Mouse (Mus musculus) mouse embryonic stem cell (cell line): ENCODE data around the gene Sec22a.

ENCODE experiments used
- in situ Hi-C, 2 experiments: fragments of 300-500 bp; cut with MboI; formaldehyde crosslinking; loops; 1 replicate in 1 of 2; 3 replicates in 1 of 2; pipeline ENCODE4 v1.14.3; 2019 to 2020; ENCODE audit warnings: low sequenced_read_pairs in 2 of 2, low pct_unique_long_range_greater_than_20kb in 1 of 2, mixed read lengths in 1 of 2; ENCODE audit not compliant: unreplicated experiment in 1 of 2

Gene Sec22a

DNA sequence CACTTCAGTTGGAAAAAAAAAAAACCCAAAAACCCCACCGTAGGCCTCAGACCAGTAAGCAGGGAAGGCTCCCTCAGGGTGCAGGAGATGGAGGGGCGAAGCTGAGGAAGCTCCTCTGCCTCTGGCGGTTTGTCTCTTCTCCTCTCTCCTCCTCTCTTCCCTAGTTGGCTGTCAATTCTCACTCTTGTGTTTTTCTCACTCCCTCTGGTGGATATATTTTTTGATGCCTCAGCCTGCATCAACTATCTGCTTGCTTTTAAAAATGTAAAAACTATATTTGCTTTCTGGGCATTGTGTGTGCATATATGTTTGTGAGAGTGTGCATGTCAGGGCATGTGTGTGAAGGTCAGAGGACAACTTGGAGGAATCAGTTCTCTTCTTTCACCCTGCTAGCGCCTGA is 91.3 kb downstream of the Sec22a start:
- in situ Hi-C loops: loop anchor here in 1 of 2 experiments (10.0 kb wide), 1 partner anchor 158 kb away; no protein-coding TSS in a partner anchor

DNA sequence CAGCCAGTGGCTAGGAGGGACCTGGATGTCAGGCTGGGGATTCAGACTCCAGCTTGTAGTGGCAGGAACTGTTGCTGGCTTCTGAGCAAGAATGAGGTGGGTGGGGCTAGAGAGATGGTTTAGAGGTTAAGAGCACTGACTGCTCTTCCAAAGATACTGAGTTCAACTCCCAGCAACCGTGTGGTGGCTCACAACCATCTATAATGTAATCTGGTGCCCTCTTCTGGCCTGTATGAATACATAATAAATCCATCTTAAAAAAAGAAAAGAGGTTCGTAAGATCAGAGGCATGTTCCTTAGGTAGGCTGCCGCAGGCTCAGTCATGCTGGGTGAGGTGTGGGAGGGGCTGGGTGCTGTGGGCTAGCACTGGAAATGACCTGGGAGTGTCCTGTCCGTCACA is 92.1 kb downstream of the Sec22a start:
- in situ Hi-C loops: loop anchor here in 1 of 2 experiments (10.0 kb wide), 1 partner anchor 157 kb away; no protein-coding TSS in a partner anchor

DNA sequence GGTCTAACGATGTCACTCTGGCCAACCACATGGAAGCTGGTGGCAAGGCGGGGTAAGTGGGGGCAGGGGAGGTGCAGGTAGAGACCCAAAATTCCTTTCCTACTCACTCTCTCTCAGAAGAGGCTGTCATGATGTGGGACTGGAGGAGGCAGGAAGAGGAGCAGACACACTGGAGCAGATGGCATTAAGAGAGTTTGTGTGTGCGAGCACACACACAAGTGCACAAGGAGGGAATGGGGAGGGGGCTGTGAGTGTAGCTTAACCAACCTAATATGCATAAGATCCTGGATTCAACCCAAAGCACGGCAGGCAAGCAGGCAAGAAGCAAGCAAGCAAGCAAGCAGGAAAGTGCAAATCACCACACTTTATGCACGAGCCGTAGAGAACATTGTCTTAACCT is 92.8 kb downstream of the Sec22a start:
- in situ Hi-C loops: loop anchor here in 1 of 2 experiments (10.0 kb wide), 1 partner anchor 156 kb away; no protein-coding TSS in a partner anchor

DNA sequence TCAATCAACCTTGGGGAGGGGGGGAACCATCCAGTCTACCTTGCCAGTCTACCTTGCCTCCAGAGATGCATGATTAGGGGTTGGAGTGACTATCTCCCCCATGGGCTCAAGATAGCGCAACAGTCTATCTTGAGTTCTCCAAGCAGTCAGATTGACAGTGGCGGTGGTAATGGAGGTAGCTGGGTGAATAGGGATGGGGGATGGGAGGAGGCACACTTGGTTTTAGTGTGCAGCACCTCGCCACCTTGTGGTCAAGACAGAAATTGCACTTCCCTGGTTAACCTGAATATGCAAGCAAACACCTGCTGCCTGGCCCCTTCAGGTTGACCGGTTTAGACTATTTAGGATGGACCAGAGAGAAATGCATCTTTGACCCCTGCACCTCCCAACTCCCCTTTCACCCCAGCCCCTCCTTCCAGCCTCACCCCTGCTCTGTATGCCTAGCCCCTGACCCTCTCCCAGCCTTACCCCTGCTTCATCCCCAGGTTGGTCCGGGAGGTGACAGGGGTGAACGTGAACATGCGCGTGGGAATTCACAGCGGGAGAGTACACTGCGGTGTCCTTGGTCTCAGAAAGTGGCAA is 93.3 kb downstream of the Sec22a start:
- in situ Hi-C loops: loop anchor here in 1 of 2 experiments (10.0 kb wide), 1 partner anchor 156 kb away; no protein-coding TSS in a partner anchor
